Mouse (Mus musculus) ES-E14 (cell line): ENCODE measurements at regions not wholly inside any gene's neighbourhood (a gene's known extent, or its start where the extent isn't known, plus 50 kb on each side); places are given as distances from the start of the nearest gene placed in this dataset.

Source experiments
- CHD2 ChIP-seq: IDR thresholded peaks from 2 replicates; pipeline ENCODE4 v1.6.1; 2014; ENCODE audit warnings: mild to moderate bottlenecking, low read depth, low read length, inconsistent platforms
- HCFC1 ChIP-seq: IDR thresholded peaks from 2 replicates; pipeline ENCODE4 v1.6.1; 2012; ENCODE audit warnings: low read length, inconsistent platforms, borderline replicate concordance; ENCODE audit not compliant: insufficient read depth
- MAFK ChIP-seq: IDR thresholded peaks from 2 replicates; pipeline ENCODE4 v1.6.1; 2014; ENCODE audit warnings: mild to moderate bottlenecking, low read depth, low read length, inconsistent platforms; ENCODE audit not compliant: insufficient read depth
- ZC3H11A ChIP-seq: IDR thresholded peaks from 2 replicates; pipeline ENCODE4 v1.6.1; 2012; ENCODE audit warnings: low read depth, mild to moderate bottlenecking, inconsistent platforms, low read length, borderline replicate concordance
- ZNF384 ChIP-seq: IDR thresholded peaks from 2 replicates; pipeline ENCODE4 v1.6.1; 2012; ENCODE audit warnings: low read depth, low read length, inconsistent platforms

DNA sequence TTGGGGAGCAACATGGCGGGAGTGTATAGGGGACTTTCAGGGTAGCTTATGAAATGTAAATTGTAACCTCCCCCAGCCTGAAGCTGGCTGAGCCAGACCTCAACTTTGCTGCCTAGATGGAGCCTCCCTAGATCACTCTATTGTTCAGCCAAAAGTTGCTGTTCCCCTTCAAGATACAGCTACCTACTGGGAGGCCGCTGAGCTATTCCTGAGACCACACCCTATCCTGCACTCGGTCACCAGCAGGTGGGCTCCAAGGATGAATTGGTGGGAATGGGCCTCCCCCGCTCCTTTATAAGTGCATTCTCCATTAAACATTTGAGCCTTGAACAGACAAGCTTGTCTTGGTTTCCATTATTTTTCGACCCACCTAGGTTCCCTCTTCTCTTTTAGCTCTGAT is 104.8 kb upstream of the Ngly1 start:
- TF ChIP-seq ZNF384 (no peak), CHD2 (no peak), HCFC1 (no peak), MAFK (no peak), ZC3H11A (no peak)
